Mouse (Mus musculus): Measurements from ENCODE around the gene Cenpv. TPM values are rescaled to one million over a fixed set of nuclear protein-coding genes. Genes with fewer than 3 reads are reported as not detected.

Gene Cenpv
- polyA plus RNA-seq (2012; rRNA removed): 61.0 and 66.1 TPM in 2 replicates

- DNase-seq (ENCODE audit: extremely low spot score in 1 of 2, low spot score in 1 of 2): peak in 1 of 2 experiments; percentile 72
Measured at GRCm38 (mm10) chr11:62539089-62539890, at the start of gene Cenpv. Gene Cenpv (minus strand): TSS chr11:62539261.

GRCm38 (mm10) chr11:62587034-62587433 lies 48.0 kb upstream of the Cenpv start:
- no peak for DNase-seq (ENCODE audit: extremely low spot score in 1 of 2, low spot score in 1 of 2)

GRCm38 (mm10) chr11:62584671-62585206 lies 45.7 kb upstream of the Cenpv start:
- DNase-seq (ENCODE audit: extremely low spot score in 1 of 2, low spot score in 1 of 2): no peak

GRCm38 (mm10) chr11:62583031-62583430 lies 44.0 kb upstream of the Cenpv start:
- DNase-seq (ENCODE audit: extremely low spot score in 1 of 2, low spot score in 1 of 2): no peak

GRCm38 (mm10) chr11:62576530-62577152 lies 37.6 kb upstream of the Cenpv start:
- peak in 1 of 2 experiments; percentile 48 for DNase-seq (ENCODE audit: extremely low spot score in 1 of 2, low spot score in 1 of 2)

GRCm38 (mm10) chr11:62575659-62576438 lies 36.8 kb upstream of the Cenpv start:
- peak; percentile 50 to 80 for DNase-seq (ENCODE audit: extremely low spot score in 1 of 2, low spot score in 1 of 2)

GRCm38 (mm10) chr11:62575297-62575658 lies 36.2 kb upstream of the Cenpv start:
- peak; percentile 76 to 96 for DNase-seq (ENCODE audit: extremely low spot score in 1 of 2, low spot score in 1 of 2)

GRCm38 (mm10) chr11:62574703-62575085 lies 35.6 kb upstream of the Cenpv start:
- no peak for DNase-seq (ENCODE audit: extremely low spot score in 1 of 2, low spot score in 1 of 2)

GRCm38 (mm10) chr11:62573959-62574702 lies 35.1 kb upstream of the Cenpv start, which contains the start of gene Trpv2:
Gene Trpv2 (plus strand): TSS chr11:62574486.
- no peak for DNase-seq (ENCODE audit: extremely low spot score in 1 of 2, low spot score in 1 of 2)

GRCm38 (mm10) chr11:62568300-62568699 lies 29.2 kb upstream of the Cenpv start:
- no peak for DNase-seq (ENCODE audit: extremely low spot score in 1 of 2, low spot score in 1 of 2)

- no peak for DNase-seq (ENCODE audit: extremely low spot score in 1 of 2, low spot score in 1 of 2)
Measured at GRCm38 (mm10) chr11:62566211-62566610, 27.1 kb upstream of the Cenpv start.

GRCm38 (mm10) chr11:62565747-62566146 lies 26.7 kb upstream of the Cenpv start:
- no peak for DNase-seq (ENCODE audit: extremely low spot score in 1 of 2, low spot score in 1 of 2)

GRCm38 (mm10) chr11:62563590-62563989 lies 24.5 kb upstream of the Cenpv start:
- no peak for DNase-seq (ENCODE audit: extremely low spot score in 1 of 2, low spot score in 1 of 2)

- DNase-seq (ENCODE audit: extremely low spot score in 1 of 2, low spot score in 1 of 2): no peak
Measured at GRCm38 (mm10) chr11:62560463-62561016, 21.5 kb upstream of the Cenpv start.

GRCm38 (mm10) chr11:62558961-62559646 lies 20.0 kb upstream of the Cenpv start:
- no peak for DNase-seq (ENCODE audit: extremely low spot score in 1 of 2, low spot score in 1 of 2)

GRCm38 (mm10) chr11:62558152-62558551 lies 19.1 kb upstream of the Cenpv start:
- DNase-seq (ENCODE audit: extremely low spot score in 1 of 2, low spot score in 1 of 2): no peak

- DNase-seq (ENCODE audit: extremely low spot score in 1 of 2, low spot score in 1 of 2): no peak
Measured at GRCm38 (mm10) chr11:62557205-62557604, 18.1 kb upstream of the Cenpv start.

- no peak for DNase-seq (ENCODE audit: extremely low spot score in 1 of 2, low spot score in 1 of 2)
Measured at GRCm38 (mm10) chr11:62555896-62556412, 16.9 kb upstream of the Cenpv start.

- DNase-seq (ENCODE audit: extremely low spot score in 1 of 2, low spot score in 1 of 2): no peak
Measured at GRCm38 (mm10) chr11:62554934-62555517, 16.0 kb upstream of the Cenpv start.
